Mouse (Mus musculus) urinary bladder, postnatal 25 days (tissue): Measurements from ENCODE around the gene Renbp.

Experiments used
- DNase-seq: peaks from one replicate; pipeline ENCODE4 v3.0.0; 2022; ENCODE audit warnings: low spot score

Renbp gene

GRCm38 (mm10) chrX:73921285-73921822 lies 9.3 kb downstream of the Renbp start:
- no peak for DNase-seq

- DNase-seq, result no peak
Measured at GRCm38 (mm10) chrX:73918631-73919030, 12.0 kb downstream of the Renbp start.

- no peak for DNase-seq
Measured at GRCm38 (mm10) chrX:73916945-73917344, 13.7 kb downstream of the Renbp start.

- peak; percentile 56 for DNase-seq
Measured at GRCm38 (mm10) chrX:73914827-73915703, 15.6 kb downstream of the Renbp start.

- no peak for DNase-seq
Measured at GRCm38 (mm10) chrX:73911588-73911987, 19.1 kb downstream of the Renbp start.

- no peak for DNase-seq
Measured at GRCm38 (mm10) chrX:73911156-73911555, 19.5 kb downstream of the Renbp start.

GRCm38 (mm10) chrX:73910451-73910850 lies 20.2 kb downstream of the Renbp start:
- no peak for DNase-seq

GRCm38 (mm10) chrX:73910049-73910448 lies 20.6 kb downstream of the Renbp start:
- DNase-seq, result no peak

- no peak for DNase-seq
Measured at GRCm38 (mm10) chrX:73897959-73898358, 32.7 kb downstream of the Renbp start.

- peak; percentile 58 for DNase-seq
Measured at GRCm38 (mm10) chrX:73895719-73896118, 34.9 kb downstream of the Renbp start, which contains the start of gene L1cam. L1cam (minus strand) TSS chrX:73896105.

- DNase-seq, result no peak
Measured at GRCm38 (mm10) chrX:73892833-73893232, 37.8 kb downstream of the Renbp start.

GRCm38 (mm10) chrX:73891551-73892152 lies 39.0 kb downstream of the Renbp start, which contains the start of gene Avpr2:
Avpr2 (plus strand) TSS chrX:73892102.
- no peak for DNase-seq

- no peak for DNase-seq
Measured at GRCm38 (mm10) chrX:73881463-73881862, 49.2 kb downstream of the Renbp start.

- DNase-seq, result no peak
Measured at GRCm38 (mm10) chrX:73881036-73881427, 49.6 kb downstream of the Renbp start.

GRCm38 (mm10) chrX:73880194-73881035 lies 50.2 kb downstream of the Renbp start:
- DNase-seq, result peak; percentile 55

- no peak for DNase-seq
Measured at GRCm38 (mm10) chrX:73877014-73877413, 53.6 kb downstream of the Renbp start.

- no peak for DNase-seq
Measured at GRCm38 (mm10) chrX:73875881-73876280, 54.8 kb downstream of the Renbp start.
